Mouse (Mus musculus) urinary bladder, postnatal 10 days (tissue): ENCODE results near the gene Xpo6.

Source experiments
- DNase-seq: peaks from one replicate; pipeline ENCODE4 v3.0.0; 2022; ENCODE audit warnings: low spot score

Xpo6 gene

DNA sequence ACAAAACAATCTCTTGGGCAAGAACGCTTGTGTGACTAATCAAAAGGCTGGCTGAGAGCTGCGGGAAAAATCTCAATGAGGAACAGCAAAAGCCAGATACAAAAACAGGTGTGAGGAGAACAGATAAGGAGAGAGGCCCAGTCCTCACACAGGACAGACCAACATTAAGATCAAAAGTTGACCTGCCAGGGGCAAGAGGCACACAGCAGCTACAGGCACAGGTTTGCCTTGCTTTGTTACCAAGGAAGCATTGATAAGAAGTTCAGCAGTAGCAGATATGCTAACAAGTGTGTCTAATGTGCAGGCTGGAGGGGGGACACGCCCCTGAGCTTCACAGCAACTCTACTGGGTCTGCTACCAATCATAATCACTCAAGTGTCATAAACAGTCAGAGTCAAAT, 73.8 kb downstream of the Xpo6 start:
- DNase-seq: no peak

DNA sequence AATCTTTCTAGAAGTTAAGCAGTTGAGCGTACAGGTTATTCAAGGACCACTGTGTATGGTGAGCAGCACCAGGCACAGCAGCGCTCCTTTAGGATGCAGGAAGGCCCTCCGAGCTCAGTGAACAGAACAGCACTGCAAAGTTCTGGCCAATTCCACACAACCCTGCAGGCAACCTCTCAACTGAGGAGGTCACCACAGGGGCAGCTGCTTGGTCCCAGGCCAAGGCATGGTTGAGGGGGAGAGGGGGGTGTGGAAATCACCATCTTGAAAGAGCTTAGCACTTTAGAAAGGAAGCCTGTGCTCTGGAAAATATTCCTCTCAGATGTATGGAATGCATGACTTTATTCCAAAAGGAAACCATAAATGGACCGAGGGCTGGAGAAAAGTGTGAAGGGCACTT, 78.8 kb downstream of the Xpo6 start:
- no peak for DNase-seq

DNA sequence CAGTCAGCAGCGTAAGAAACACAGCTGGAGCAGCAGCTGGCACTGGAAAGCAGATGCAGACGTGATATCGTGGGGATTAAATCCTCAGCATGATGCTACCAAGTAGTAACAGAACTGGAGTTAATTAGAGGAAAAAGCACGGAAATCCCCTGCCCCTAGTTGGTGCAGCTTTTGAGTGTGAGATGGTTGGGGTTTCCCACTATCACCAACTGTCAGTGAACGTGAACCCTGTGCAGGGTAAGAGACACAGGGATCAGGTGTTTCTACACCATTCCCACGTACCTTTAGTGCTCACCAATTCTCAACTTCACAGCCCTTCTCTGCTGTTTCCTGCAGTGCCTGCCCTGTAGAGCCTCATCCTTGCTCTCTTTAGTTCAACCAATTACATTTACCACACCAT, 80.5 kb downstream of the Xpo6 start:
- DNase-seq: no peak

DNA sequence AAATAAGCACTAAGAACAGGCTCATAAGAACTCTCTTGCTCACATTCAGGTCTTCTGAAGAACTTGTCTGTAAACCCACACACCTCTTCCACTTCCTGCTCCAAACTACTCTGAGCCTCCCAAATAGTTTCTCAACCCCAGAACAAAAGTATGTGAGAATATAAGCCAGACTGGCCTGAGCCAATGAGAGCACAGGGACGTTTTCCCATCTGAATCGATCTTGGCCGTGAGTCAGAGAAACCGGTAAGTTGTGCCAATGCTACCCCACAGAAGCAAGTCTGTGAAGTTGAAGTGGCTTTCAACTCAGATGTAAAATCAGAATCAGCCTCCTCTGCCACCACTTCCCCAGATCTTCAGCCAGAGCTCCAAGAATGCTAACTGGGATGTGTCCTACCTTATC, 87.0 kb downstream of the Xpo6 start:
- DNase-seq: no peak

DNA sequence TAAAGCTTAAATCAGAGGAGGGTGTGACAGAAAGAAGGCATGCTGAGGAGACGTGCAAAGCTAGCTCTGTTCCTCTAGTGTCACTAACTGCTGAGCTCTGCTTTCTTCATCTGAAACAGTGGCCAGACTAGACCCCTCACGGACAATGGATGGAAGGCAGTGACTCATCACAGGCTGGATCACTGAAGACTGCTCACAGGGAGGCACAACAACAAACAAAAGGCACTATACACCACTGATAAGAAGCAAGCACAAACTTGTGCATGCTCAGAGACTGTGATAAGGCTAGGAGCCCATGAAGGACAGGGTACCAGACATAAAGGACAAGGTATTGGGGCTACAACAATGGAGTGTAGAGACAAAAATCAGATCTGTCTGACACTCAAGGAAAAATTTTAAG, 89.1 kb downstream of the Xpo6 start:
- no peak for DNase-seq

DNA sequence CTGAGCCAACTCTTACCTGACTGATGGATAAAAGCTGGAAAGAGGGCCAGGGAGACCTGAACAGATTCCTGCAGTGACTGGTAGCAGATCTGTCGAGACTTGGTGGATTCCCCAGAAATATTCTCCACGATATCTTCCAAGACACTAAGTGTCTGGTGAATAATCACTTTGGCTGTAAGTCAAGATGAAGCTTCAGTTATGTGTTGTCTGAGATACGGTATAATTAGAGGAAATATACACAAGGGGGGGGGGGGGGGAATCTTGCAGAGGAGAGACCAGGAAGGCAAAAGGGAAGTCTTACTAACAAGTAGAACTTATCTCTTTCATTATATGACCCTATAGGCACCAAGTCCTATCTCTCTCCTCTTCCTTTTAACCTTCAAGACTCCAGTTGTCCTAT, 90.4 kb downstream of the Xpo6 start:
- DNase-seq: no peak

DNA sequence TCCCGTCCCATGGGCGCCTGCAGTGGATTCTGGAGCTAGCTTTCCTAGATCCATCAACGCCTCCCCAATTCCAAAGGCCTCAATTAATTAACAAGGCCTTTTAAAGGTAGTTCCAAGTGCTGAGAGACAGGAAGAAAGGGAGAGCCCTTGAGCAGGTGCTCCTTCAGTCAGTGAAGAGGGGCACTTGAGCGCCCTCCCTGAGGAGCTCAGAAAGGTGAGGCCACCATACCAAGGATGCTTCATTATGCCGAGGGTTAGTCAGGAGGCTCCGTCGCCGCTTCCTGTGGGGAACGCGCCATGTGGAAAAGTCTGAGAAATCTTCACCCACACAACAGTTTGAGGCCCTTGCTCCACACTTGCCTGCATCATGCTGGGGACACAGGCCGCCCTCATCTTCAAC, 99.9 kb downstream of the Xpo6 start:
- DNase-seq: no peak

DNA sequence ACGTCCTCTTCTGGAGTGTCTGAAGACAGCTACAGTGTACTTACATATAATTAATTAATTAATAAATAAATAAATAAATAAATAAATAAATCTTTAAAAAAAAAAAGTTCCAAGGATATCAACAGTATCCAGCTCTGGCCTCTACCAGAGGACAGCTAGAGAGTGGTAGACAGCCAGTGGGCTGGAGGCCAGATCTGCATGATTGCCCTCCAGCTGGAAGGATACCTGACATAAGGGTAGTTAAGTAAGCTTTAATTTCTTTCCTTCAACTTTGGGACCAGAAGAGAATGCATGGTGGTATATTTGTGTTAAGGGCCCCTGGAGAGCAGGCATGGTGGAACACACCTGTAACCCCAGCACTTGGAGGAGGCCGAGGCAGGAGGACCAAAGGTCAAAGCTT, 100.5 kb downstream of the Xpo6 start:
- DNase-seq: no peak

DNA sequence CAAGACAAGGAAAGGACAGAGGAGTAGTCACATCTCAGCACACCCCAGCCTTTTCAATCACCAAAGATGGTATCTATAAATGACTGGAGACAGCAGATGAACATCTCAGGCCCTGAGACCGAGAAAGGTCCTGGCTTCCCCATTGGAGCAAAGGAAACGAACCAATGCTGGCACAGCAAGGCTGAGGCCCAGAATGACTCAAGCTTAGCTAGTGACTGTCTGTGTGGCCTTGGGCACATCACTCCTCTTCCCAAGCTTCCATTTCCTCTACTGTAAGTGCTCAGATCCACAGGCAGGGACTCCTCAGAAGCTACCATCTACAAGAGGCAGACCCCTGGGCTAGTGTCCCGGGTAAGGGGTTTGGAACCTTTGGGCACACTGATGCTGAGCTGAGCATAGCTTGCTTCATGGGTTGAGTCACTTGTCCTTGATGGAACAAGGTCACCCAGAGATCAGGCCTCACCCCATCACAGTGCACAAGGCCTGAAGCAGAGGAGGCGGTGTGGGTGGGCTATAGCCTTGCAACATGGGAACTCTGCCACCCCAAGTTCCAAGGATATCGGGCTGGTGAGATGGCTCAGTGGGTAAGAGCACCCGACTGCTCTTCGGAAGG, 101.0 kb downstream of the Xpo6 start:
- DNase-seq: no peak

DNA sequence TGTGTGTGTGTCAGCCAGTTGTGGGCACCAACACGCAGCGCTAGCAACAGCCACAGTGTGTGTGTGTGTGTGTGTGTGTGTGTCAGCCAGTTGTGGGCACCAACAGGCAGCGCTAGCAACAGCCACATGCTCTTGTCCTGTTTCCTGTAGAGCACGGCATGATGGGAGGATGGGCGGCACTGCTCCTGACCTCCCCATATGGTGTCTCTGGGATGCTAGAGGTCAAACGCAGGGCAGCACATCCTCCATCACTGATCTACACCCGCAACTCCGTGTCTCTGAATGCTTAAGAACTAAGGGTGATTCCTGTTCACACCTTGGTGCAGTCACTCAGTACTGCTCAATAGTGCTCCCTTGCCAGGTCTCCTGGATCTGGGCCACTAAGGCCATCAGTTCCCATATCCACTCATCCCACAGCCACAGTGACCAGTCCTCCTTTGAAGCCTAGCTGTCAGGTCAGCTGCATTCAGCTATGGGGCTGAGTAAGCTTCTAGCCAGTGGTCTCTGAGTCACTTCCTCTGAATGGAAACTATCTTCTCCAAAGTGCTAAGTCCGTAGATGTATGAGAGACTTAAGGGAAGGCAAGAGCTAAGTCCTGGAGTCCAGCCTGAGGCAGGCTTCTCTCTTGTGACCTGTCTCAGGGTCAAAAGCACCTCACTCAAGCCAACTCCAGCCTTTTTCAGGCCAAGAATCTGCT, 102.9 kb downstream of the Xpo6 start:
- DNase-seq: no peak

DNA sequence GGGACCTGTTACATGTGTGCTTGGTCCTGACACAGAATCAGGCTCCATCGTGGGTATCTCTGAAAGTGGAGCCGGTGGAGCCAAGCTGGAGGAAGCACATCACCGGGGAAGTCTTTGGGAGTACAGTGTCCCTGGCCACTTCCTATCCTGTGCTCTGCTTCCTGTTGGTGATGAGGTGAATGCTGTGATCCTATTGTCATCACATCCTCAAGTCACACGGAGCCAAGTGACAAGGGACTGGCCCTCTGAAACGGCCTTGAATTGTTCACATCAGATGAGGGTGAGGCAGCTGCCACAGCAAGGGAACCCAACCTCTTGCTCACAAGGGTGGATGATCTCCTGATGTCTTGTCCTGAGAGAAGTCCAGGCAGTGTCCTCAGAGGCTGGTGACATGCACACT, 103.7 kb downstream of the Xpo6 start:
- DNase-seq: no peak

DNA sequence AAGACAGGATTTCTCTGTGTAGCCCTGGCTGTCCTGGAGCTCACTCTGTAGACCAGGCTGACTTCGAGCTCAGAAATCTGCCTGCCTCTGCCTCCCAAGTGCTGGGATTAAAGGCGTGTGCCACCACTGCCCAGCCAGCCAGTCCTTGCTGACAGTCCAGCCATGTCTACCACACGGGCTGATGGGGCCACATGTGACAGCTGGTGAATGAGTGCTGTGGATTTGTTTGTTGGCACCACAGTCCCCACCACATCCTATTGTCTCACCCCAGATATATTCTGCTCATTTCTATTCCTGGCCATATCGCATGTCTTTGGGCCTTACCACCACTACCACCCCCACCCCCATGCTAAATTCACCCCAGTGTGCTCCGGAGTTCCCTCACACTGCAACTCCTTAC, 105.6 kb downstream of the Xpo6 start:
- DNase-seq: no peak

DNA sequence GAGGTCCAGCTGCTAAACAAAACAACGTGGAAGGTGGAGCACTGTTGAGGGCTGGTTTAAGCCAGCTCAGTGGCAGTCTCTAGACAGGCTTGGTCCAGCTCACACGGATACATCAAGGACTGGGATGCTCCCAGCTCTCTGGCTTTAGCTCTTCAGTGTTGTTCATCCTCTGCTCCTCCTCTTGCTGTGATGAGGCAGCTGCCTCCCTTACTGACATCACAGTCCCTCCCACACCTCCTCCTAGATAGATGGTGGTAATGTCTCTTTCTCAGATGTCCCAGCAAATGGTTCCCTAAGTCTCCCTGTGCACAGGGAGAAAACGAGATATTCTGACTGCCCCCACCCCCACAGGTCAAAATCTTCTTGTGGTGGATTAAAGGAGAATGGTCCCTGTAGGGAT, 107.1 kb downstream of the Xpo6 start:
- no peak for DNase-seq

DNA sequence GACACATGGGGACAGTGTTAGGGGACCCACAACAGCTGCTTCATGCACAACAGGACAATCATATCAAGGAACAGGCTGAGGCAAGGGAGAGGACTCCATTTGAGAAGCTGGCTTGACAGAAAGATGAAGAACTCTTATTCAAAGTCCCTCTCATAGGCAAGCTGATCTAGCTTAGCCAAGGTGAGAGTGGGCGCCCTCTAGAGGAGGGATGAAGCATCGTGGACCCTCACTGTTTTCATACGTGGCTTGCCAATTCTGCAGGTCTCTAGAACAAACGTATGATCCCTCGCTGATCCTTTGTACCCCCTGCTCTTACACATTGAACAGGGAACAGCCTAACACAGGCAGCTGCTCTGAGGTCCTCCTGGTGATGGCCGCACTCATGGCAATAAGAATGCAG, 110.5 kb downstream of the Xpo6 start:
- DNase-seq: no peak

DNA sequence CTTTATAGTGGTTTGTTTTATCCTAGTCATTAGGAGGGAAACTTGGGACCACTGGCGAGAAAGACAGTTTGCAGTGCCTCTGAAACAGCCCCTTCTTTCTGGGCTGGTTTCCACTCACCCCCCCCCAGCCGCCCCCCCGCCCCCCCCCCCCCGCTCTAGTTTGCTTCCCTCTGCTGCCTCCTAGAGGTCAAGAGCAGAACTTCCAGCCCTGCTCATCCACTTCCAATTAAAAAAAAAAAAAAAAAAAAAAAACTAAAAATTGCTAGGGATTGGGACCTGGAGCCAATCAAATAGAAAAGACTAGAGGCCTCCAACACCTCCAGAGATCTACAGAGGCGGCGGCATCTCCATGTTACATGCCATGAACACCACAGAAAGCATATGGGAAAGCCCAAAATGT, 112.1 kb downstream of the Xpo6 start:
- no peak for DNase-seq

DNA sequence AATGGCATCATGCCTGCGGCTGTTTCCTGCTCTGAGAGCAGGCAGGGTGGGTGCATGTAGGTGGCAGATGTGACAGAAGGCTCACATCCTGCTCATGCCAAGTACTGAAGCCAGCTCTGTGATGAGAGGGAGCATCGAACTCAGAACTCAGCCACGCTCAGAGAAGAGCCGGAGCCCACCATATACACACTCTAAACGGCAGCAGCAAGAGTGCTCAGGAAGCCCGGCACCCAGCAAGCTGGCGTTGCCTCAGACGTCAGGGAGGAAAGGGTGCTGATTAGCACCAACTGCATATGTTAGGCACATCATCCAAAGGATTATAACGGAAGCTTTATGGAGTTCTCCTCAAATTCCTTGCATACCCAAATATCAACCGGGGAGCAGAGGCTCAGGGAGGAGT, 112.7 kb downstream of the Xpo6 start:
- no peak for DNase-seq

DNA sequence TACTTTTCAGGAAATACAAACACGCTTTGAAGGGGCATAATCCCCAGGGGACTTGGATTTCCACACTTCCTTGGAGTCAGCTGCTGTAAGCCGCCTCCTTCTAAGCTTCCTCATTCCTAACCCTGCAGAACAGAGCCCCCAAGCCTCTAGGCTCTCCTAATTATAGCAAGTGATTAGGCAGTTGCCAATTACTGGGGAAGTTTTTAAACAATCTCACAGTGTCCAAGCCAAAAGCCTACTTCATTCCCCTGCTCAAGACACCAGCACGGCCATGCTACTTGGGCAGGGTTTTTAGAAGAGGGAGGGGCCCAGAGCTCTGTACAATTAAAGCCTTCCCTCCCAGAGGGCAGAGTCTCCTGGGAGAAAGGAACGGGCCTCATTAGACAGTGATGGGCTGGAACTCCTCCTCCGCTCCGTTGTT, 114.0 kb downstream of the Xpo6 start:
- DNase-seq: no peak

DNA sequence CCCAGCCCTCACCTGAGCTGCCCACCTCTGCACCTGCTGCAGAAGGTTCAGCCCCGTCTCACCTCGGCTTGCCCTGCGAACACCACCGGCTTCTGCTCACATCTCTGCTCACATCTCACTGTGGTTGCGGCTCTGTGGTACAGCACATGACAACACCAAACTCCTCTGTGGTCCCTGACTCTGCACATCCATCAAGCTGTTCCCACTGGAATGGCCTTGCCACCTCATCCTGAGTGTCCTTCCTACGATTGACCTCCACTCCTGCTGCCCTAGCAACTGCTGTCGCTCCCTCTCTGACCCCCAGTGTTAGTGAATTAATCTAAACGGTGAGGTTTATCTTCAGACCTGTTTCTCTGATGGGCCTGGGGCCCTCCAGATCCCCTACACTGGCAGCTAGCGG, 115.1 kb downstream of the Xpo6 start:
- DNase-seq: no peak

DNA sequence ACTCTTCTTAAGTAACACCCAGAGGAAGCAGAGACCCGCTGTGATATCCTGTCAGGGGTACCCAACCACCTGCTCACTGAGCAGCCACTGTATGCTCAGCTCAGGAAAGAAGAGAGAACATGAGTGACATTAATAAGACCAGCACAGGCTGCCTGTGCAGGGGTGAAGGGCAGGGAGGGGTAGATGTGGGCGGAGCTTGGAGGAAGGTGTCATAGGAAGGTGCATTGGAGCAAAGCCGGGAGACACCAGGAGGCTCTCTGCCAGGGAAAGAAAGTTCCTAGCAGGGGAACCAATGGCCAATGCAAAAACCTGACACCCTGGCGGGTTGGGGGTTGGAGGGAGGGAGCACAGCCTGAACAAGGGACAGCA, 116.3 kb downstream of the Xpo6 start:
- DNase-seq: no peak

DNA sequence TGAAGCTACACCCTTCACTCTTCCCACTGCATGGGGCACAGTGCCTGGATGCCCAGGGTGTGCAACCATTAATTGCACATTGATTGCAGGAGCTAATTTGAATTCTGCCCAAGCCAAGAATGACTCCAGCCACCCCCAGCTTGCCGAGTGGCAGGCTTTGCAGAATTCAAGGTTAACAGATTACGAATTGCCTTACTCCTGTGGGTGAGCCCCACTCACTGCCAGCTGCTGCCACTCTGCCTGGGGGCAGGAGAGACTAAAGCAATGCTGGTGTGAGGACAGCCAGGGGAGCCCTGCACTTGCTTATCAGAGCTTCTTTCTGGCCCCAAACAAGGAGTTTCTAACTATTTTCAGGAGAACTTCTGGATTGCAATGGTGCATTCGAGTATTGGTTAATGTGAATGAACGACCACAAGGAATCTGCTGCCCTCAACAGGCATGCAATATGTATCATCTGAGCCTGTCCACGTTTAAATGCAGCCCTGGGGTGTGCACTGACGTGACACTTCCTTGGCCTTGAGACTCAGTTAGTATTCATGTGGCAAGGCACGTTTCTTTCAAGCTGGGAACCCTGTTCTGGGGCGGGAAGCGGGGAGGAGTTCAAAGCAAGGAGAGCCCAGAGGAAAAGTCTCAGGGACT, 116.8 kb downstream of the Xpo6 start:
- DNase-seq: no peak

DNA sequence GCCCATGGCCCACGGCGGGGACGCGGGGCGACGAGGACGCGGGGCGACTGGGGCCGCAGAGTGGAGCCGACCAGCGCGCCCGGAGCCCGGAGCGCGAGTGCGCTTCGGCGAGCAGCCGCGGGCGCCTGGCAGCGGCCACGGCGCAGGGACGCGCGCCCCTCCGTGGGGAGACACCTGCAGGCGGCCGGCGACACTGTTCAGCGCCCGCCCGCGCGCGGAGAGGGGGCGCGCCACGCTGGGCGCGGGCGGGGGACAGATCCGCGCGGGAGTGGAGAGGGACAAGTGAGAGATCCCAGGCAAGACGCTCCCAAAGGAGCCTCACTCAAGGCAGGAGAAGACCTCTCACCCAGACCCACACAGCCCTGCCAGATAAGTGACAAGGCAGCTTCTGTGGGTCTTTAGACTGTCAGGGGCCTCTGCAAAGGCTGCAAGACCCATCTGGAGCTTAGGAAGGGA, 118.0 kb downstream of the Xpo6 start, which contains the start of gene Gsg1l:
TSS of gene Gsg1l (minus strand) at position 126 of the 456 bp plus-strand sequence.
- DNase-seq: no peak

DNA sequence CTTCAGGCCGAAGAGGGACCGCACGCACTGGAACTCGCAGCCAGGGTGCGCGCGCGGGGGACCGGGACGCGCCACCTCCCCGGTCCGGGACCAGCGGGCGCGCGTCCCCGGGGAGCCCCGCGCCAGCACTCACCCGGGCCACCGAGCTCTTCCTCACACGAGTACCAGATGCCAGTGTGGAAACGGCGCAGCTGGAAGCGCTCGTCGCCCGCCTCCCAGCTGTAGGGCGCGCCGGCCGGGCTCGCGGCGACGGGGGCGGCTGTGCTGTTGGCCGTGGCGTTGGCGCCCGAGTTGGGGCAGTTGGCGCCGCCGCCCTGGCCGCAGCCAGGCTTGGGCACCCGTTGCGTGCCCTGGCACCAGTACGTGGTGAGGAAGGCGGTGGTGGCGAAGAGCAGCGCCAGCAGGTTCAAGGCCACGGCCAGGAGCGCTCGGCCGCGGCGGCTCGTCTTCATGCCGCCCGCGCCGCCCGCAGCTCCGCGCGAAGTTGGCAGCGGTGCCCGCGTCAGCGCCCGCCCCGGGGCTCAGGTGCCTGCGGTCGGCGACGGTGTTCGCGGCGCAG, 118.5 kb downstream of the Xpo6 start:
- no peak for DNase-seq

DNA sequence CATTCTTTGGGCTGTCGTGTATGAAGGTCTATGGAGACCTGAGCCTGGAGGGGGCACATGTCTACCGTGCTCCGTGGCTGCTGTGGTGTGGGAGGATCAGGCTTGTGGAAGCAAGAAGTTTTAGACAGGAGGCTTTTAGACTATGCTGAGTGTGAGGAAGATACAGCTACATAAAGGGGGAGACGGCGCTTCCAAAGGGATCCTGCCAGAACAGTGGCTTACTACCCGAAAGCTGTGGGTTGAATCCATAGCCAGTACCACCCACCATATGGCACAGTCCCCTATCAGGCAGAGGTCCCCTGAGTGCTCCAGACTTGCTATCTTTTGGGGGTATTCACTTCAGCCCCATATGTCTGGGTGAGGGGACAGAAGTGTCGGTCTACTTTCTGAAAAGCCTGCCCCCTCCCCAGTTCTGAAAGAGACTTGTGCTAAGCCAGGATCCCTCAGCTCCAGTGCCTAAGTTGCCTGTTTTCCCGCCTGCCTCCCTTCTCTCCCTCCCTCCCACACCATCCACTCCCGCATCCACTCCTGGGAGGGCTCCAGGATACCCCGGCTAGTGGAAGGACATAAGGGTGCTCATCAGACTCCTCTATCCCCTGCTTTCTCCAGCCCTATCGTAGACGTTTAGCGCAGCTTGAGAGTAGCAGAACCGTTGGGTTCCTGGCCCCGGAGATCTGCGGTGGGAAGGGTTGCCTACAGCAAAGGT, 119.2 kb downstream of the Xpo6 start:
- DNase-seq: no peak
